Mouse (Mus musculus): Measurements from ENCODE around the gene Tarm1. TPM values are rescaled to one million over a fixed set of nuclear protein-coding genes. Genes with fewer than 3 reads are reported as not detected.

Gene Tarm1
- total RNA-seq (2014; rRNA removed) = not detected in 2 replicates
- polyA plus RNA-seq (2012; rRNA removed) = not detected in 2 replicates

- Histone ChIP-seq H3K9ac (ENCODE audit: low read depth, low read length) (no peak within 1 kb of the TSS), H3K4me3 (ENCODE audit: insufficient read depth, low read depth, low read length) (no peak within 1 kb of the TSS), H3K79me2 (ENCODE audit: control insufficient read depth, insufficient read depth, low read length) (no peaks in the 10 kb centered on the region), H3K4me1 (ENCODE audit: control insufficient read depth, insufficient read depth, low read length) (no peaks in the 10 kb centered on the region), H3K36me3 (ENCODE audit: control insufficient read depth, insufficient read depth, low read length) (no peaks in the 10 kb centered on the region), H3K27me3 (ENCODE audit: control insufficient read depth, insufficient read depth, low read length) (no peaks in the 10 kb centered on the region), H3K27ac (replicated peaks; ENCODE audit: insufficient read depth, low read depth, low read length) (no peak within 1 kb of the TSS)
- TF ChIP-seq CTCF (IDR thresholded peaks at IDR 0.05; ENCODE audit: low read depth, low read length) = no peak
- TF ChIP-seq POLR2A (IDR thresholded peaks at IDR 0.05; ENCODE audit: extremely low read depth, insufficient read depth, low read length) = no peak
- DNase-seq (ENCODE audit: extremely low read depth, low read depth, low spot score) = no peak
- 80% methylated on average over 6 of the region's 6 CpGs for WGBS
These were observed at the start of gene Tarm1 for GRCm38 (mm10) chr7:3502439-3502838. Gene Tarm1, minus strand, starts transcription at chr7:3502624.

- Histone ChIP-seq H3K4me3 (ENCODE audit: insufficient read depth, low read depth, low read length) (no peak overlapping the region), H3K9ac (ENCODE audit: low read depth, low read length) (no peak overlapping the region)
These were observed 3.5 kb upstream of the Tarm1 start for GRCm38 (mm10) chr7:3505913-3506312.

GRCm38 (mm10) chr7:3500406-3500805 is 2.0 kb downstream of the Tarm1 start:
- no peaks in the 10 kb centered on the region for H3K79me2 ChIP-seq (ENCODE audit: control insufficient read depth, insufficient read depth, low read length)
- DNase-seq (ENCODE audit: extremely low read depth, low read depth, low spot score) = no peak
- no peaks in the 10 kb centered on the region for H3K36me3 ChIP-seq (ENCODE audit: control insufficient read depth, insufficient read depth, low read length)
- no peak for TF ChIP-seq CTCF (IDR thresholded peaks at IDR 0.05; ENCODE audit: low read depth, low read length)
- no peak for TF ChIP-seq POLR2A (IDR thresholded peaks at IDR 0.05; ENCODE audit: extremely low read depth, insufficient read depth, low read length)
- WGBS = 100% methylated on average over 1 of the region's 1 CpGs
- no peak overlapping the region for H3K4me3 ChIP-seq (ENCODE audit: insufficient read depth, low read depth, low read length)
- H3K4me1 ChIP-seq (ENCODE audit: control insufficient read depth, insufficient read depth, low read length) = no peaks in the 10 kb centered on the region
- no peak overlapping the region for H3K9ac ChIP-seq (ENCODE audit: low read depth, low read length)
- no peak overlapping the region for H3K27ac ChIP-seq (replicated peaks; ENCODE audit: insufficient read depth, low read depth, low read length)
- no peaks in the 10 kb centered on the region for H3K27me3 ChIP-seq (ENCODE audit: control insufficient read depth, insufficient read depth, low read length)

More at GRCm38 (mm10) chr7:3505913-3506312, 3.5 kb upstream of the Tarm1 start:
- H3K79me2 ChIP-seq (ENCODE audit: control insufficient read depth, insufficient read depth, low read length) = no peaks in the 10 kb centered on the region
- H3K36me3 ChIP-seq (ENCODE audit: control insufficient read depth, insufficient read depth, low read length) = no peaks in the 10 kb centered on the region
- 65% methylated on average over 3 of the region's 3 CpGs for WGBS
- H3K4me1 ChIP-seq (ENCODE audit: control insufficient read depth, insufficient read depth, low read length) = no peaks in the 10 kb centered on the region
- TF ChIP-seq POLR2A (IDR thresholded peaks at IDR 0.05; ENCODE audit: extremely low read depth, insufficient read depth, low read length) (no peak), CTCF (IDR thresholded peaks at IDR 0.05; ENCODE audit: low read depth, low read length) (no peak)
- DNase-seq (ENCODE audit: extremely low read depth, low read depth, low spot score) = peak; percentile 2
- H3K27ac ChIP-seq (replicated peaks; ENCODE audit: insufficient read depth, low read depth, low read length) = no peak overlapping the region
- no peaks in the 10 kb centered on the region for H3K27me3 ChIP-seq (ENCODE audit: control insufficient read depth, insufficient read depth, low read length)

GRCm38 (mm10) chr7:3481948-3482608 is 20.3 kb downstream of the Tarm1 start:
- no peaks in the 10 kb centered on the region for H3K4me1 ChIP-seq (ENCODE audit: control insufficient read depth, insufficient read depth, low read length)
- no peak for DNase-seq (ENCODE audit: extremely low read depth, low read depth, low spot score)
- H3K4me3 ChIP-seq (ENCODE audit: insufficient read depth, low read depth, low read length) = no peak overlapping the region
- TF ChIP-seq POLR2A (IDR thresholded peaks at IDR 0.05; ENCODE audit: extremely low read depth, insufficient read depth, low read length) (no peak), CTCF (IDR thresholded peaks at IDR 0.05; ENCODE audit: low read depth, low read length) (no peak)
- no peak overlapping the region for H3K27ac ChIP-seq (replicated peaks; ENCODE audit: insufficient read depth, low read depth, low read length)
- no peaks in the 10 kb centered on the region for H3K36me3 ChIP-seq (ENCODE audit: control insufficient read depth, insufficient read depth, low read length)
- WGBS = 80% methylated on average over 6 of the region's 6 CpGs
- H3K79me2 ChIP-seq (ENCODE audit: control insufficient read depth, insufficient read depth, low read length) = no peaks in the 10 kb centered on the region
- H3K27me3 ChIP-seq (ENCODE audit: control insufficient read depth, insufficient read depth, low read length) = no peaks in the 10 kb centered on the region
- no peak overlapping the region for H3K9ac ChIP-seq (ENCODE audit: low read depth, low read length)

- TF ChIP-seq CTCF (IDR thresholded peaks at IDR 0.05; ENCODE audit: low read depth, low read length) (no peak), POLR2A (IDR thresholded peaks at IDR 0.05; ENCODE audit: extremely low read depth, insufficient read depth, low read length) (no peak)
- Histone ChIP-seq H3K4me3 (ENCODE audit: insufficient read depth, low read depth, low read length) (no peak overlapping the region), H3K4me1 (ENCODE audit: control insufficient read depth, insufficient read depth, low read length) (no peaks in the 10 kb centered on the region), H3K27ac (replicated peaks; ENCODE audit: insufficient read depth, low read depth, low read length) (no peak overlapping the region), H3K36me3 (ENCODE audit: control insufficient read depth, insufficient read depth, low read length) (no peaks in the 10 kb centered on the region), H3K27me3 (ENCODE audit: control insufficient read depth, insufficient read depth, low read length) (no peaks in the 10 kb centered on the region), H3K79me2 (ENCODE audit: control insufficient read depth, insufficient read depth, low read length) (no peaks in the 10 kb centered on the region), H3K9ac (ENCODE audit: low read depth, low read length) (no peak overlapping the region)
- DNase-seq (ENCODE audit: extremely low read depth, low read depth, low spot score) = no peak
- 56% methylated on average over 5 of the region's 5 CpGs for WGBS
These were observed 25.7 kb downstream of the Tarm1 start for GRCm38 (mm10) chr7:3476728-3477127.
